Mouse (Mus musculus): ENCODE measurements at regions not wholly inside any gene's neighbourhood (a gene's known extent, or its start where the extent isn't known, plus 50 kb on each side); places are given as distances from the start of the nearest gene placed in this dataset.

DNA sequence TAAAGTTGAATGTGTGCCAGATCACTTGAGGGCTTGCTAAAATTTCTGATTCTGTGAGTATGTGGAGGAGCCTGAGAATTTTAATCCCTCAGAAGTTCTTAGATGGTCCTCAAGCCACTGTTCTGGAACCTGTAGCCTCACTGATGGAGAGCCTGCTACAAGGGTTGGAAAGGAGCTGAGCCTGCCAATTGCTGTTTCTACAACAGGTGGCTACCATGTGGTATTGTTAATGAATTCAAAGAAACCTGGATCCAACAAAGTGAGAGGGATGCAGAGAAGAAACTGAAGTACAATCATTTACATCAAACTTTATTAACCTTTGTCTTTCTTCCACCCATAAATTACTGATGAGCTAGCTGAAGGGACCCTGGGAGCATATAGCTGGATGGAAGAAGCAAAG lies 416.5 kb upstream of the Cd180 start:
- Histone ChIP-seq H3K4me1 (ENCODE audit: control insufficient read depth, insufficient read depth, low read length) (no peaks in the 10 kb centered on the region), H3K27ac (ENCODE audit: insufficient read depth, low read length) (no peak overlapping the region), H3K4me3 (replicated peaks; ENCODE audit: insufficient read depth, low read depth, low read length) (no peak overlapping the region), H3K27me3 (ENCODE audit: control insufficient read depth, insufficient read depth, low read length) (no peaks in the 10 kb centered on the region)
- no peak for DNase-seq
- TF ChIP-seq CTCF (IDR thresholded peaks at IDR 0.05; ENCODE audit: borderline replicate concordance, insufficient read depth, low read depth, low read length), result no peak
- no peak for TF ChIP-seq POLR2A (IDR thresholded peaks at IDR 0.05; ENCODE audit: borderline replicate concordance, insufficient read depth, low read length)

GRCm38 (mm10) chr13:102280198-102280597 lies 413.2 kb upstream of the Cd180 start:
- no peak overlapping the region for H3K27ac ChIP-seq (ENCODE audit: insufficient read depth, low read length)

GRCm38 (mm10) chr13:102294451-102294850 lies 398.9 kb upstream of the Cd180 start:
- Histone ChIP-seq H3K4me3 (replicated peaks; ENCODE audit: insufficient read depth, low read depth, low read length) (no peak overlapping the region), H3K4me1 (ENCODE audit: control insufficient read depth, insufficient read depth, low read length) (no peaks in the 10 kb centered on the region), H3K27ac (ENCODE audit: insufficient read depth, low read length) (no peak overlapping the region), H3K27me3 (ENCODE audit: control insufficient read depth, insufficient read depth, low read length) (no peaks in the 10 kb centered on the region)
- no peak for TF ChIP-seq POLR2A (IDR thresholded peaks at IDR 0.05; ENCODE audit: borderline replicate concordance, insufficient read depth, low read length)
- TF ChIP-seq CTCF (IDR thresholded peaks at IDR 0.05; ENCODE audit: borderline replicate concordance, insufficient read depth, low read depth, low read length), result no peak
- DNase-seq, result no peak
- WGBS, result 54% methylated on average over 2 of the region's 2 CpGs

More at GRCm38 (mm10) chr13:102280198-102280597, 413.2 kb upstream of the Cd180 start:
- no peaks in the 10 kb centered on the region for H3K27me3 ChIP-seq (ENCODE audit: control insufficient read depth, insufficient read depth, low read length)
- H3K4me1 ChIP-seq (ENCODE audit: control insufficient read depth, insufficient read depth, low read length), result no peaks in the 10 kb centered on the region
- DNase-seq, result no peak
- no peak for TF ChIP-seq CTCF (IDR thresholded peaks at IDR 0.05; ENCODE audit: borderline replicate concordance, insufficient read depth, low read depth, low read length)
- no peak for TF ChIP-seq POLR2A (IDR thresholded peaks at IDR 0.05; ENCODE audit: borderline replicate concordance, insufficient read depth, low read length)
- no peak overlapping the region for H3K4me3 ChIP-seq (replicated peaks; ENCODE audit: insufficient read depth, low read depth, low read length)
- WGBS, result 98% methylated on average over 3 of the region's 3 CpGs

DNA sequence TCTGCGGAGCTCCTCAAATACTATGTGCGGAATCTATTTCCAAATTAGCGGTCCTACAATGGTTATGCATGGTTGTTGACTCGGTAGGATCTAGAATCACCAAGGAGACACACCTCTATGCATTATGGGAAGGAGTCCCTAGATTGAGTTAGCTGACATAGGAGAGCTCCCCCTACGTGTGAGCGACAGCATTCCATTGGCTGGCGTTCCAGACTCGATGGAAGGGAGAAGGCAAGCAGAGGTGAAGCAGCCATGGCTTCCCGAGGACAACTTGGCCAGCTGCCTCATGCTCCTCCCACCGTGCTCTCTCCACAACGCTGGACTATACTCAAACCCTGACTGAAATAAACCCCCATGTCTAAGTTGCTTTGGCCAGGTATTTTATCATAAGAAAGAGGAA lies 398.3 kb upstream of the Cd180 start:
- WGBS, result 71% methylated on average over 11 of the region's 11 CpGs
- DNase-seq, result no peak
- H3K4me1 ChIP-seq (ENCODE audit: control insufficient read depth, insufficient read depth, low read length), result no peaks in the 10 kb centered on the region
- H3K27ac ChIP-seq (ENCODE audit: insufficient read depth, low read length), result no peak overlapping the region
- no peak overlapping the region for H3K4me3 ChIP-seq (replicated peaks; ENCODE audit: insufficient read depth, low read depth, low read length)
- H3K27me3 ChIP-seq (ENCODE audit: control insufficient read depth, insufficient read depth, low read length), result no peaks in the 10 kb centered on the region
- TF ChIP-seq CTCF (IDR thresholded peaks at IDR 0.05; ENCODE audit: borderline replicate concordance, insufficient read depth, low read depth, low read length), result no peak
- TF ChIP-seq POLR2A (IDR thresholded peaks at IDR 0.05; ENCODE audit: borderline replicate concordance, insufficient read depth, low read length), result no peak

GRCm38 (mm10) chr13:102307983-102308382 lies 385.4 kb upstream of the Cd180 start:
- Histone ChIP-seq H3K4me1 (ENCODE audit: control insufficient read depth, insufficient read depth, low read length) (no peaks in the 10 kb centered on the region), H3K27me3 (ENCODE audit: control insufficient read depth, insufficient read depth, low read length) (no peaks in the 10 kb centered on the region), H3K4me3 (replicated peaks; ENCODE audit: insufficient read depth, low read depth, low read length) (no peak overlapping the region), H3K27ac (ENCODE audit: insufficient read depth, low read length) (no peak overlapping the region)
- 89% methylated on average over 2 of the region's 2 CpGs for WGBS
- TF ChIP-seq CTCF (IDR thresholded peaks at IDR 0.05; ENCODE audit: borderline replicate concordance, insufficient read depth, low read depth, low read length), result no peak
- TF ChIP-seq POLR2A (IDR thresholded peaks at IDR 0.05; ENCODE audit: borderline replicate concordance, insufficient read depth, low read length), result no peak
- DNase-seq, result no peak

- no peaks in the 10 kb centered on the region for H3K4me1 ChIP-seq (ENCODE audit: control insufficient read depth, insufficient read depth, low read length)
- no peaks in the 10 kb centered on the region for H3K27me3 ChIP-seq (ENCODE audit: control insufficient read depth, insufficient read depth, low read length)
- 85% methylated on average over 3 of the region's 3 CpGs for WGBS
- TF ChIP-seq CTCF (IDR thresholded peaks at IDR 0.05; ENCODE audit: borderline replicate concordance, insufficient read depth, low read depth, low read length) (no peak), POLR2A (IDR thresholded peaks at IDR 0.05; ENCODE audit: borderline replicate concordance, insufficient read depth, low read length) (no peak)
- no peak overlapping the region for H3K4me3 ChIP-seq (replicated peaks; ENCODE audit: insufficient read depth, low read depth, low read length)
- no peak for DNase-seq
- H3K27ac ChIP-seq (ENCODE audit: insufficient read depth, low read length), result no peak overlapping the region
These were observed 381.3 kb upstream of the Cd180 start for GRCm38 (mm10) chr13:102312096-102312495.

DNA sequence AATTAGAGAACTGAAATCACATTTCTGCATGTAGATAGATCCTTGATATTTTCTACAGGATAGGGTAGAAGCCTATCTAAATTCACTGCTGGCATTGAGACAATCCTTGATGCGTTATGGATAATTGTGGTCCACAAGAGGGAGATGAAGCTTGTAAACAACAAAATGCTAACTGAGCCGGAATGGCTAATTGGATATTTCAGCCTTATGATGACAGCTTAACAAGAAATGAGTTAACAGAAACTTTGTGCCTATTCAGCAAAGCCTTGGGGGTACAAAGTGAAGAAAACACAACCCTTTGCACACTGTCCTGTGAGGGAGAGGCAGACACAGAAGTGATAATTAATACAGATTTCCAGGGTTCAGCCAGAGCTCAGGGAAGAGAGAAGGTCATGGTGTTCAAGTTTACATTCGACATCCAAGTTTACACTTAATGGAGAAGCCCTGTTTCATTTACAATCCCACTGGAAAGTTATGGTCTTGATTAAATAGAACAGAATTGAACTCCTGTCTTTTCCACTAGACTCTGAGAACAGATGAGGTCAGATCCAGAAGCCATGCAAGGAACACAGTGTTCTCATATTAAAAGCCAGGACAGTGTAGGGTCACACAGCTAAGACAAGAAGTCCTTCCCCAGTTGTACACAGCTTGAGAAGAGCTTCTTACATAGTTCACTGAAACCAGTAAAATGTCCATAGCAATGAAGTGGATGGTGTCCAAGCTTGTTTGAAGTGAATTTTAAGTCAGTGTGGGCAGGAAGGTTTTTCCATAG lies 377.3 kb upstream of the Cd180 start:
- no peaks in the 10 kb centered on the region for H3K27me3 ChIP-seq (ENCODE audit: control insufficient read depth, insufficient read depth, low read length)
- H3K4me1 ChIP-seq (ENCODE audit: control insufficient read depth, insufficient read depth, low read length), result no peaks in the 10 kb centered on the region
- H3K4me3 ChIP-seq (replicated peaks; ENCODE audit: insufficient read depth, low read depth, low read length), result no peak overlapping the region
- no peak overlapping the region for H3K27ac ChIP-seq (ENCODE audit: insufficient read depth, low read length)
- DNase-seq, result no peak
- no peak for TF ChIP-seq CTCF (IDR thresholded peaks at IDR 0.05; ENCODE audit: borderline replicate concordance, insufficient read depth, low read depth, low read length)
- no peak for TF ChIP-seq POLR2A (IDR thresholded peaks at IDR 0.05; ENCODE audit: borderline replicate concordance, insufficient read depth, low read length)
- 54% methylated on average over 3 of the region's 3 CpGs for WGBS

DNA sequence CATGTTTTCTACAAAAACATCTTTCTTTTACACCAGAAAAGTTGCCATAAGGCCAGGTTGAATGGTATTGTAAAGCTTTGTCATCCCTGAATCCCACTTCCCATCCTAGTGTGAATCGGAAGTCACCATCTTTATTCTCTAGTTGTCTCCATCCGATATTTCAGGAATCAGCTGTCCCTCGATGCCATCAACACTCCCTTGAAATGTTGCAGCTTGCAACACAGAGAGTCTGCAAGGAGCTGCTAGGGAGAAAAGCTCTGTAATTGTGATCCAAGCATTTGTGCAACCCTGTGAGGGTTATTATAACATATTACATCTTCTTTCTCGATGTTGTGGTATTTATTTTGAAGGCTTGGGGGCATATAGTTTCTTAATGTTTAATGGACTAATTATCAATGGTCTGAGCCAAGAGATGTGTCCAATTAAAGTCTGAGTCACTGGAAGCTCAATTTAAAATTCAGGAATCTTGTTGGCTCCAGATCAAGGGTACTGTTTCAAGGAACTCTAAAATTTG lies 374.4 kb upstream of the Cd180 start:
- WGBS, result 79% methylated on average over 4 of the region's 4 CpGs
- no peak for TF ChIP-seq POLR2A (IDR thresholded peaks at IDR 0.05; ENCODE audit: borderline replicate concordance, insufficient read depth, low read length)
- no peak for TF ChIP-seq CTCF (IDR thresholded peaks at IDR 0.05; ENCODE audit: borderline replicate concordance, insufficient read depth, low read depth, low read length)
- H3K27ac ChIP-seq (ENCODE audit: insufficient read depth, low read length), result no peak overlapping the region

More for the DNA sequence above, 374.4 kb upstream of the Cd180 start:
- no peaks in the 10 kb centered on the region for H3K4me1 ChIP-seq (ENCODE audit: control insufficient read depth, insufficient read depth, low read length)
- no peak overlapping the region for H3K4me3 ChIP-seq (replicated peaks; ENCODE audit: insufficient read depth, low read depth, low read length)
- H3K27me3 ChIP-seq (ENCODE audit: control insufficient read depth, insufficient read depth, low read length), result no peaks in the 10 kb centered on the region
- no peak for DNase-seq

All from cerebellum, adult 2 months (tissue).